15 mouse cellular contexts compared by ENCODE assay signal in the genomic region with DNA sequence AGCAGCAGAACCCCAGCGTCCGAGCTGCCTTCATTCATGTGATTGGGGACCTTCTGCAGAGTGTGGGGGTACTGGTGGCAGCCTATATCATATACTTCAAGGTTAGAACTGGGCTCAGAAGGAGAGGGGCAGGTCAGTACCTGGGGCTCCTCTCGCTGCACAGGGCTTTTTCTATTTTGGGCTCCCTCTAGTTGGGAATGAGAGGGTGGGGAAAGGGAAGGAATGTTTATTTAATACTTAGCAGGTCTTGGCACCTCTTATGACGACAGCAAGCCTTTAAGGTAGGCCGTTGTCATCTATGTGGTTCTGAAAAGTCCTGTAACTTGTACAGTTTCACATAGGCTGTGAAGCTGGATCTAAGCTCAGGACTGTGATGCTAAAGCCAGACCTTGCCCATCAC. TPM values are rescaled to one million over a fixed set of nuclear protein-coding genes. Genes with fewer than 3 reads are reported as not detected.
"Had no signal": no experiment of that assay in that cellular context is flagged by ENCODE, and none has a peak within 500 bp of the region (broad histone marks: within the 10 kb centered on the region; RNA-seq: fewer than 3 reads in every experiment).

No protein-coding gene starts in this region.

- DNase-seq: left cerebral cortex, postnatal 4 days; lung, postnatal 10 days; retina, postnatal 1 day; right cerebral cortex, postnatal 25 days; thymus, adult 18-20 months; thymus, postnatal 36 days had no signal

- ATAC-seq: liver, postnatal 0 days; midbrain, embryonic 15.5 days had no signal

- H3K4me3 ChIP-seq: limb, embryonic 12.5 days; limb, embryonic 15.5 days; midbrain, embryonic 12.5 days; midbrain, embryonic 15.5 days; neural tube, embryonic 13.5 days had no signal

- H3K4me2 ChIP-seq: limb, embryonic 12.5 days; limb, embryonic 15.5 days; liver, embryonic 11.5 days; midbrain, embryonic 12.5 days; midbrain, embryonic 15.5 days; neural tube, embryonic 13.5 days had no signal

- H3K9ac ChIP-seq: limb, embryonic 12.5 days; limb, embryonic 15.5 days; liver, embryonic 14.5 days; liver, postnatal 0 days; midbrain, embryonic 12.5 days; midbrain, embryonic 15.5 days; neural tube, embryonic 13.5 days had no signal

- H3K9me3 ChIP-seq: limb, embryonic 12.5 days; limb, embryonic 15.5 days; midbrain, embryonic 12.5 days; midbrain, embryonic 15.5 days; neural tube, embryonic 13.5 days had no signal

- H3K36me3 ChIP-seq: limb, embryonic 12.5 days; limb, embryonic 15.5 days; midbrain, embryonic 12.5 days; midbrain, embryonic 15.5 days; neural tube, embryonic 13.5 days had no signal

- H3K4me1 ChIP-seq: midbrain, embryonic 15.5 days had no signal

- H3K27ac ChIP-seq: limb, embryonic 12.5 days; limb, embryonic 15.5 days; liver, embryonic 14.5 days; macrophage; midbrain, embryonic 12.5 days; midbrain, embryonic 15.5 days; neural tube, embryonic 13.5 days had no signal

RNA-seq across cellular contexts. Expression of a gene that starts 5.6 kb away (rescaled TPM):
- polyA plus RNA-seq: liver, embryonic 11.5 days; liver, postnatal 0 days; macrophage had no signal

RNA-seq across cellular contexts. Expression of a gene that starts 33.6 kb away (rescaled TPM):
- polyA plus RNA-seq: macrophage had no signal
